Mouse (Mus musculus) hindbrain, embryonic 12.5 days (tissue): ENCODE results near the gene Tspan17. TPM values are rescaled to one million over a fixed set of nuclear protein-coding genes. Genes with fewer than 3 reads are reported as not detected.

Experiments used
- ATAC-seq: fragments of 200-750 bp; cut with Nextera tagmentation; 2 replicates; pipeline ENCODE4 v1.8.0; 2017; ENCODE audit warnings: moderate TSS enrichment; ENCODE audit not compliant: low FRiP score
- H3K27ac ChIP-seq: fragments of 300-500 bp; sonication (generic); 2 replicates; pipeline ENCODE4 v1.5.1; 2016; ENCODE audit warnings: mild to moderate bottlenecking
- H3K27me3 ChIP-seq: fragments of 300-500 bp; sonication (generic); 2 replicates; pipeline ENCODE4 v1.6.1; 2016; ENCODE audit warnings: mild to moderate bottlenecking
- H3K36me3 ChIP-seq: fragments of 300-500 bp; sonication (generic); 2 replicates; pipeline ENCODE4 v1.6.1; 2016; ENCODE audit warnings: mild to moderate bottlenecking
- H3K4me1 ChIP-seq: fragments of 300-500 bp; sonication (generic); 2 replicates; pipeline ENCODE4 v1.6.1; 2016
- H3K4me2 ChIP-seq: fragments of 300-500 bp; sonication (generic); replicated peaks from 2 replicates; pipeline ENCODE4 v1.6.1; 2016; ENCODE audit warnings: mild to moderate bottlenecking
- H3K4me3 ChIP-seq: fragments of 300-500 bp; sonication (generic); 2 replicates; pipeline ENCODE4 v1.5.1; 2016; ENCODE audit warnings: mild to moderate bottlenecking
- H3K9ac ChIP-seq: fragments of 300-500 bp; sonication (generic); 2 replicates; pipeline ENCODE4 v1.6.1; 2016; ENCODE audit warnings: mild to moderate bottlenecking, moderate library complexity
- H3K9me3 ChIP-seq: fragments of 300-500 bp; sonication (generic); replicated peaks from 2 replicates; pipeline ENCODE4 v1.6.1; 2016; ENCODE audit warnings: mild to moderate bottlenecking
- WGBS: fragments of 180-500 bp; shearing (Covaris S2); methylation state at CpG from one replicate; pipeline ENCODE4 v1.1.7; 2016; 5-methylcytosine and 5-hydroxymethylcytosine counted together
- polyA plus RNA-seq: library from polyadenylated mRNA; unstranded; fragments of >200 nt; fragmentation: Nextera tagmentation; extraction: Ambion mirVana; gene quantifications from 2 replicates; pipeline ENCODE4 v1.2.1, GENCODE M21; 2016

Tspan17 gene
- polyA plus RNA-seq, 1 experiment from 2014 or later: 35.0 TPM

DNA sequence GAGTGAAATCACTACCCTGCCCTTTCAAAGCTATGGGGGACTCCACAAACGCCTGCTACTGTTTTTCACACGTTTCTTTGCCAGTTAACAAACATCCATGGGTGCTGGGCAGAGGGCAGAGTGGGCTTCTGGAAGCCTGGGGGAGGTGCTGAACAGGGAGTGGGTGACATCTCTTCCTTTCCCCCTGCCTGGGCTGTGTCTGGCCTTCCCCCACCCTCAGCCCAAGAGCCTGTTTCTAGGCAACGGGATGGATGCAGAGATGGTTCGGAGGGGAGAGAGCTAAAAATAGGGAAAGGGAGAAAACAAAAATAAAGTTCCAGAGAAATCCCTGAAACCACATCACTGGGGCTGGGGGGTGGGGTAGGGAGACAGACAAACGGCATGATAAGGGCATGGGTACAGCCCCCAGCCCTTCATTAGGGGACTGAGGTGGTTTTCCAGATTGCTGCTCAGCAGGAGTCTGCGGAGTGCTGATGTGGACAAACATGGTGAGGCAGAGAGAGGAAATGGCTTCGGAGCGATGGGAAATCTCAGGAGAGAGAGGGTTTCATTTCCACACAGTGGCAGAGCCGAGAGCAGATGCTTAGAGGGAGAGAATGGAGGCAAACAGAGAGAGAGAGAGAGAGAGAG, 33.9 kb upstream of the Tspan17 start:
- Histone ChIP-seq H3K27ac (peak overlapping the region; percentile 78), H3K9me3 (no peaks in the 10 kb centered on the region), H3K36me3 (no peaks in the 10 kb centered on the region), H3K9ac (peak overlapping the region; percentile 19), H3K27me3 (peaks cover 52% of the 10 kb centered on the region), H3K4me3 (no peak overlapping the region), H3K4me2 (no peak overlapping the region; the same call in 1 of the 2 replicates), H3K4me1 (peaks cover 47% of the 10 kb centered on the region)
- WGBS: 20% methylated on average over 9 of the region's 9 CpGs
- no peak for ATAC-seq

DNA sequence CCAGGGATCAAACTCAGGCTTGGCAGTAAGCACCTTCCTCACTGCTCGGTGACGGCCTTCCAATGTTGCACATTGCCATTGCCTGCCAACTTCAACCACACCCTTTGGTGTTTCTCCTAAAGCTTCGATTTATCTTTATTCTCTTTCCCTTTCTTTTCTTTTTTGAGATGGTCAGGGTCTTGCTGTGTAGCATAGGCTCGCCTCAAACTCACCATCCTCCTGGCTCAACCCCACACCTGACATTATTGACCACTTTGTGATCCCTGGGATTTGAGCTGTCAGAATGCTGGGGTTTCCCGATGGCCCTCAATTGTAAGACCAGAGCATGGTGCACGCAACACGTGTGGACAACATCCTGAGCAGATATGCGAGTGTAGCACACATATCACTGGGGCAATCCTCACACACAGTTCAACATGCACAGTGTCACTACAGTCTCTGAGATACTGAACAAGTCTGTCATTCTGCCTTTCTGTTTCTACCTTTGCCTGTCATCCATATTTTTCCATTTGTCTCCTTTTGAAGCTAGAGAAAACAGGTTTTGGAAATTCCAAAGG, 32.9 kb upstream of the Tspan17 start:
- peaks cover 56% of the 10 kb centered on the region for H3K27me3 ChIP-seq
- no peak overlapping the region for H3K9ac ChIP-seq
- no peak overlapping the region for H3K4me3 ChIP-seq
- H3K4me2 ChIP-seq: no peak overlapping the region
- no peak for ATAC-seq
- H3K9me3 ChIP-seq: no peaks in the 10 kb centered on the region
- peaks cover 51% of the 10 kb centered on the region for H3K4me1 ChIP-seq
- H3K27ac ChIP-seq: no peak overlapping the region
- H3K36me3 ChIP-seq: no peaks in the 10 kb centered on the region
- 85% methylated on average over 8 of the region's 8 CpGs for WGBS

DNA sequence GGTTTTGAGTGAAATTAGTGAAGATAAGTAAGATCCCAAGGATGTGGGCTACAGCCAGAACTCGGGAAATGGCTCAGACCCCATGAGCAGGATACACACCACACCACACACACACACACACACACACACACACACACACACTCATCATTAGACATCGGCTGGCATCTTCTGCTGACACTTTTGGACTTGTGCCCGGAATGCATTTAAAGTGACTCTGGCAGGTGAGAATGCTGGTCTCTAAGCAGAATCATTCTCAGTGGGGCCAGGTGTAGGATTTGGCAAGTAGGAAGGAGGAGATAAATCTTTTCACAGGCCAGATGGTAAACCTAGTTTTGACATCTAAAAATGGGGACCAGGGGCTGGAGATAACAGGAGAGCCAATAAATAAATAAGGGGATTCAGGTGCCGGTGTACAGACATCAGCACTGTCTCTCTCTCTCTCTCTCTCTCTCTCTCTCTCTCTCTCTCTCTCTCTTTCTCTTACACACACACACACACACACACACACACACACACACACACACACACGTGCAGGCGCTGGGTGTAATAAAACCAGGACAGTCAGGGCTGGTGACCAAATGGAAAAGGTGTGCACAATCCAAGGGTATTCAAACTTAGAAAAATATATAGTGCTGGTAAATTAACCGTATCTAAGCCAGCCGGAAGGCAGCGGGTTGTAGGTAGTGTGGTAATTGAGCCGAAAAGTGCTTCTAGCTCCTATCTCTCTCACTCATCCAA, 31.9 kb upstream of the Tspan17 start:
- Histone ChIP-seq H3K4me2 (peak overlapping the region; percentile 71), H3K4me3 (peak overlapping the region; percentile 44), H3K4me1 (peaks cover 51% of the 10 kb centered on the region), H3K9ac (peak overlapping the region; percentile 56), H3K27ac (peak overlapping the region; percentile 94), H3K36me3 (no peaks in the 10 kb centered on the region), H3K27me3 (peaks cover 56% of the 10 kb centered on the region), H3K9me3 (no peaks in the 10 kb centered on the region)
- ATAC-seq: 0 out of 2 replicates have a peak, but pooled peaks have one; percentile 0
- WGBS: 44% methylated on average over 10 of the region's 10 CpGs

DNA sequence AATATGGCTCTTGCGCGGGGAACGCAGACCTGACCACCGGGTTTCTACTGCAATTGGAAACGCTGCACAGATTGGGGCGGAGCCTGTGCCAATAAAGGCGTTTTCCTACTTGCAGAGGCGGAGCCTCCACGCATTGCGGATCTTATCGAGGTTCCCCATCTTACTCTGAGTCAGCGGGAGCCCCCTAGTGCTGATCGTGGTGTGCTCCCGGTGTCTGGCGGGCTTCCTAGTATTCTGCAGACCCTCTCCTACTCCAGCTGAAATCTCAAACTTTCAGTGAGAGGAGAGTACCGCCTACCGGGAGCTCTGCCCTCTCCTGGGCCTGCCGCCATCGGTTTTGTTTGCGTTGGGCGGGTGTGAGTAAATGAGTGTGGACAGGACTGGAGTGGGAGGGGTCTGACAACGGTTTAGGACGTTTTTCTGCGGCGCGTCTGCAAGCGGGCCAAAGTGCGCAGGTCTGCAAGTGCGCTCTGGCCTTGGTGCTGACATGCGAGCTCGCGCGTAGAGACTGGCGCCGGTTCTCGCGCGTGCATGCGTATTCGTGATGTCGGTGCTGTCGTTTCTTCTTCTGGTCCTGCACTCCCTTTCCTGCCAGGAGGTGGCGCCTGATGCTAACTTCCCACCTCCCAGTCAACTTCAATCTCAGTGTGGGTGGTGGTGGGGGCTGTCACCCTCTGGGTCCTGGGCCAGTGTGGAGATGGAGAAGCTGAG, 31.0 kb upstream of the Tspan17 start:
- H3K27ac ChIP-seq: peak overlapping the region; percentile 94
- H3K4me3 ChIP-seq: peak overlapping the region; percentile 44
- no peaks in the 10 kb centered on the region for H3K36me3 ChIP-seq
- under 1% methylated on average over 43 of the region's 43 CpGs for WGBS
- H3K4me2 ChIP-seq: peak overlapping the region; percentile 71
- peaks cover 57% of the 10 kb centered on the region for H3K27me3 ChIP-seq
- peaks cover 51% of the 10 kb centered on the region for H3K4me1 ChIP-seq
- no peaks in the 10 kb centered on the region for H3K9me3 ChIP-seq
- ATAC-seq: peak; percentile 85
- peak overlapping the region; percentile 56 for H3K9ac ChIP-seq

DNA sequence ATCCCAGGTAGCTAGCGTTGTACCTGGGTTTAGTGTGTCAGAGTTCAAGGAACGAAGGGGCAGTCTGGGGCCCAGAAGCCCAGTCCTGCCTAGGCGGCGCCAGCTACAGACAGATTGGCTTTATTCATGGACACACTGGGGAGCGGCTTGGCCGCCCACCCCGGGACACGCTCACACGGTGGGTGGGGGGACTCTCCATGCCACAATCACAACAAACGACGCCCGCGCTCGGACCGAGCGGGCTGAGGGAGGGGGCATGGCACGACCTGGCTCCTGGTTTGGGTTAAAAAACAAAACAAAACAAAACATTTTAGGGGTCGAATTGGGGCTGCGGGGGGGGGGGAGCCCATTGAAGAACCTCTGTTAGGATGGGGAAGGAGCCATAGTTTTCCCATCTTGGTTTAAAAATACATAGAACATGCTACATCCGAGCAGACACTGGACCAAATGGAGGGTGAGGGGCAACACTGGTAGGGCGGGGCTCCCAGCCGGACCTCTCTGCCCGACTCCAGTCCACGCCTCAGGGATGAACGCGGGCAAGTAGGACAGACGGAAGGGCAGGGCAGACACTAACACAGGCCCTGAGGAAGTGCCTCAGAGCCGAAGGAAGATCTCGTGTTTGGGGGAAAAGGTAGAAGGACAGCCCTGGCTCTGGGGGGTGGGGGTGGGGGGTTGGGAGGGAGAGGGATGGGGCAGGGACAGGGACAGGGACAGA, 30.3 kb upstream of the Tspan17 start:
- under 1% methylated on average over 29 of the region's 29 CpGs for WGBS
- Histone ChIP-seq H3K4me2 (peak overlapping the region; percentile 71), H3K36me3 (no peaks in the 10 kb centered on the region), H3K27ac (peak overlapping the region; percentile 94), H3K4me1 (peaks cover 48% of the 10 kb centered on the region), H3K9me3 (no peaks in the 10 kb centered on the region), H3K9ac (peak overlapping the region; percentile 55), H3K4me3 (peak overlapping the region; percentile 44), H3K27me3 (peaks cover 62% of the 10 kb centered on the region)
- ATAC-seq: peak; percentile 38

DNA sequence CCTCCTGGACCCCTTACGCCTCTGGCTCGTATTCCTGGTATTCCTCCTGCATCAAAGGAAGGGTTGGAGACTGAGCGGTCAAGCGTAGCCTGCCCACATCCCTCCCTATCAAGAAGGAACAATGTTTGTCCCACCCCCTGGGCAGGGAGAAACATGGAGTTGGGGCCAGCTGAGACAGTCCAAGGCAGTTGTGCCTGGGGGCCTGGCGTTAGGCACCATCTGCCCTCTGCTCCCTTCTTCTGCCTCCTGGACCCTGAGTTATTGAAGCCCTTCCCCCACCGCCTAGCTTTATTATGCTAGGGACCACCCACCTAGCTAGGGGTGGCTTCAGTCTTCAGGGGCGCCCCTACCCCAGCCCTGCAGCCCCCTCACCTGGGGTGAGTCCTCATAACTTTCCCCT, 29.7 kb upstream of the Tspan17 start:
- ATAC-seq: peak; percentile 29
- Histone ChIP-seq H3K27ac (0 out of 2 replicates have a peak overlapping the region, but pooled peaks have one; percentile 94), H3K9ac (peak overlapping the region; percentile 55; the same call in 1 of the 2 replicates), H3K36me3 (no peaks in the 10 kb centered on the region), H3K9me3 (no peaks in the 10 kb centered on the region), H3K4me3 (no peak overlapping the region), H3K27me3 (peaks cover 68% of the 10 kb centered on the region), H3K4me1 (peaks cover 43% of the 10 kb centered on the region), H3K4me2 (peak overlapping the region; percentile 71)
- 9% methylated on average over 7 of the region's 7 CpGs for WGBS

GRCm38 (mm10) chr13:54760164-54760795, 28.9 kb upstream of the Tspan17 start:
- no peak overlapping the region for H3K4me3 ChIP-seq
- H3K4me2 ChIP-seq: no peak overlapping the region
- H3K9me3 ChIP-seq: no peaks in the 10 kb centered on the region
- H3K9ac ChIP-seq: no peak overlapping the region
- no peak for ATAC-seq
- H3K36me3 ChIP-seq: no peaks in the 10 kb centered on the region
- peaks cover 70% of the 10 kb centered on the region for H3K27me3 ChIP-seq
- no peak overlapping the region; the same call in 1 of the 2 replicates for H3K27ac ChIP-seq
- peaks cover 40% of the 10 kb centered on the region for H3K4me1 ChIP-seq
- WGBS: 58% methylated on average over 8 of the region's 8 CpGs

GRCm38 (mm10) chr13:54760906-54761305, 28.3 kb upstream of the Tspan17 start:
- peaks cover 70% of the 10 kb centered on the region for H3K27me3 ChIP-seq
- H3K9ac ChIP-seq: no peak overlapping the region
- H3K4me2 ChIP-seq: no peak overlapping the region
- 74% methylated on average over 7 of the region's 7 CpGs for WGBS
- H3K36me3 ChIP-seq: no peaks in the 10 kb centered on the region
- no peak for ATAC-seq
- H3K4me1 ChIP-seq: peaks cover 44% of the 10 kb centered on the region
- no peak overlapping the region for H3K4me3 ChIP-seq
- no peaks in the 10 kb centered on the region for H3K9me3 ChIP-seq
- H3K27ac ChIP-seq: no peak overlapping the region

GRCm38 (mm10) chr13:54765281-54766191, 23.6 kb upstream of the Tspan17 start:
- peak; percentile 59 for ATAC-seq
- no peak overlapping the region for H3K27ac ChIP-seq
- peaks cover 73% of the 10 kb centered on the region for H3K27me3 ChIP-seq
- peak overlapping the region; percentile 46 for H3K4me3 ChIP-seq
- peak overlapping the region; percentile 60 for H3K9ac ChIP-seq
- peak overlapping the region; percentile 81 for H3K4me2 ChIP-seq
- H3K36me3 ChIP-seq: no peaks in the 10 kb centered on the region
- no peaks in the 10 kb centered on the region for H3K9me3 ChIP-seq
- WGBS: 4% methylated on average over 44 of the region's 44 CpGs
- H3K4me1 ChIP-seq: peaks cover 15% of the 10 kb centered on the region

GRCm38 (mm10) chr13:54766192-54766768, 22.9 kb upstream of the Tspan17 start, which contains the start of gene Sncb:
Gene Sncb (minus strand): TSS chr13:54766595.
- under 1% methylated on average over 35 of the region's 35 CpGs for WGBS
- peaks cover 66% of the 10 kb centered on the region for H3K27me3 ChIP-seq
- H3K9me3 ChIP-seq: no peaks in the 10 kb centered on the region
- no peak within 1 kb of the TSS for H3K27ac ChIP-seq
- H3K4me3 ChIP-seq: peak within 1 kb of the TSS; percentile 46
- H3K4me1 ChIP-seq: peaks cover 13% of the 10 kb centered on the region
- peak within 1 kb of the TSS; percentile 60 for H3K9ac ChIP-seq
- peak; percentile 74 for ATAC-seq
- no peaks in the 10 kb centered on the region for H3K36me3 ChIP-seq
- H3K4me2 ChIP-seq: peak within 1 kb of the TSS; percentile 81
